Mouse (Mus musculus): ENCODE results near the gene Gas6. TPM values are rescaled to one million over a fixed set of nuclear protein-coding genes. Genes with fewer than 3 reads are reported as not detected.

Gene Gas6
- total and polyA plus RNA-seq, 3 experiments, result not detected

GRCm38 (mm10) chr8:13481596-13481995 lies 12.7 kb downstream of the Gas6 start:
- Histone ChIP-seq H3K79me2 (ENCODE audit: control insufficient read depth, insufficient read depth, low read length, poor library complexity) (no peaks in the 10 kb centered on the region), H3K27ac (ENCODE audit: control insufficient read depth, low read depth, low read length) (no peak overlapping the region), H3K9me3 (replicated peaks; ENCODE audit: insufficient read depth, low read length) (no peaks in the 10 kb centered on the region), H3K27me3 (ENCODE audit: control insufficient read depth in 1 of 2, insufficient read depth in 2 of 2, low read length in 2 of 2) (0 out of 4 replicates have a peak, but pooled peaks cover 0 to 1% of the 10 kb centered on the region in 2 experiments), H3K4me1 (ENCODE audit: control insufficient read depth in 1 of 2, insufficient read depth in 2 of 2, low read length in 2 of 2) (no peaks in the 10 kb centered on the region), H3K36me3 (ENCODE audit: control insufficient read depth in 1 of 2, insufficient read depth in 2 of 2, low read length in 2 of 2) (no peaks in the 10 kb centered on the region), H3K9ac (ENCODE audit: control insufficient read depth, low read depth, low read length, poor library complexity, severe bottlenecking) (no peak overlapping the region), H3K4me3 (ENCODE audit: control insufficient read depth in 1 of 2, insufficient read depth in 1 of 2, low read depth in 2 of 2, low read length in 2 of 2) (no peak overlapping the region)
- no peak for DNase-seq (ENCODE audit: low read depth, low spot score)
- no peak for TF ChIP-seq MAX (IDR thresholded peaks at IDR 0.05; ENCODE audit: low read length)
- TF ChIP-seq UBTF (IDR thresholded peaks at IDR 0.05; ENCODE audit: borderline replicate concordance, insufficient read depth, low read depth, low read length), result no peak
- TF ChIP-seq HCFC1 (IDR thresholded peaks at IDR 0.05; ENCODE audit: low read depth, low read length), result no peak
- no peak for TF ChIP-seq POLR2A (IDR thresholded peaks at IDR 0.05; ENCODE audit: control insufficient read depth in 1 of 2, insufficient read depth in 1 of 2, low read depth in 1 of 2, low read length in 2 of 2, poor library complexity in 1 of 2)
- no peak for TF ChIP-seq MAZ (IDR thresholded peaks at IDR 0.05; ENCODE audit: low read depth, low read length)
- no peak for TF ChIP-seq NRF1 (IDR thresholded peaks at IDR 0.05; ENCODE audit: insufficient read depth, low read depth, low read length, poor library complexity, severe bottlenecking)
- TF ChIP-seq GABPA (IDR thresholded peaks at IDR 0.05; ENCODE audit: low read depth, low read length), result no peak
- TF ChIP-seq MYB (IDR thresholded peaks at IDR 0.05; ENCODE audit: low read depth, low read length), result no peak
- no peak for TF ChIP-seq GATA1 (IDR thresholded peaks at IDR 0.05; ENCODE audit: low read depth, low read length)
- no peak for TF ChIP-seq BHLHE40 (IDR thresholded peaks at IDR 0.05; ENCODE audit: borderline replicate concordance, low read depth, low read length)
- no peak for TF ChIP-seq ZKSCAN1 (IDR thresholded peaks at IDR 0.05; ENCODE audit: low read depth, low read length)
- TF ChIP-seq RAD21 (IDR thresholded peaks at IDR 0.05; ENCODE audit: low read depth, low read length), result no peak
- TF ChIP-seq TAL1 (IDR thresholded peaks at IDR 0.05; ENCODE audit: low read length), result no peak

- H3K9ac ChIP-seq (ENCODE audit: control insufficient read depth, low read depth, low read length, poor library complexity, severe bottlenecking), result no peak overlapping the region
- no peak overlapping the region for H3K4me3 ChIP-seq (ENCODE audit: control insufficient read depth in 1 of 2, insufficient read depth in 1 of 2, low read depth in 2 of 2, low read length in 2 of 2)
- no peaks in the 10 kb centered on the region for H3K79me2 ChIP-seq (ENCODE audit: control insufficient read depth, insufficient read depth, low read length, poor library complexity)
- H3K4me1 ChIP-seq (ENCODE audit: control insufficient read depth in 1 of 2, insufficient read depth in 2 of 2, low read length in 2 of 2), result no peaks in the 10 kb centered on the region
- no peak for TF ChIP-seq USF1 (IDR thresholded peaks at IDR 0.05; ENCODE audit: low read depth, low read length)
- no peak for TF ChIP-seq GATA1 (IDR thresholded peaks at IDR 0.05; ENCODE audit: low read depth, low read length)
- TF ChIP-seq ELF1 (IDR thresholded peaks at IDR 0.05; ENCODE audit: low read depth, low read length), result no peak
- TF ChIP-seq ZNF384 (IDR thresholded peaks at IDR 0.05; ENCODE audit: low read depth, low read length), result no peak
- no peak for TF ChIP-seq SMC3 (IDR thresholded peaks at IDR 0.05; ENCODE audit: low read depth, low read length)
- no peak for TF ChIP-seq BHLHE40 (IDR thresholded peaks at IDR 0.05; ENCODE audit: borderline replicate concordance, low read depth, low read length)
- H3K9me3 ChIP-seq (replicated peaks; ENCODE audit: insufficient read depth, low read length), result no peaks in the 10 kb centered on the region
- no peak for DNase-seq (ENCODE audit: low read depth, low spot score)
- H3K36me3 ChIP-seq (ENCODE audit: control insufficient read depth in 1 of 2, insufficient read depth in 2 of 2, low read length in 2 of 2), result no peaks in the 10 kb centered on the region
- H3K27me3 ChIP-seq (ENCODE audit: control insufficient read depth in 1 of 2, insufficient read depth in 2 of 2, low read length in 2 of 2), result 0 out of 4 replicates have a peak, but pooled peaks cover 0 to 1% of the 10 kb centered on the region in 2 experiments
- no peak overlapping the region for H3K27ac ChIP-seq (ENCODE audit: control insufficient read depth, low read depth, low read length)
These were observed 13.2 kb downstream of the Gas6 start for GRCm38 (mm10) chr8:13481089-13481554.

Data from MEL (cell line).